Mouse (Mus musculus): ENCODE results near the gene C9. TPM values are rescaled to one million over a fixed set of nuclear protein-coding genes. Genes with fewer than 3 reads are reported as not detected.

C9 gene
- polyA plus RNA-seq, 1 experiment from 2014 or later = 1.2 TPM

DNA sequence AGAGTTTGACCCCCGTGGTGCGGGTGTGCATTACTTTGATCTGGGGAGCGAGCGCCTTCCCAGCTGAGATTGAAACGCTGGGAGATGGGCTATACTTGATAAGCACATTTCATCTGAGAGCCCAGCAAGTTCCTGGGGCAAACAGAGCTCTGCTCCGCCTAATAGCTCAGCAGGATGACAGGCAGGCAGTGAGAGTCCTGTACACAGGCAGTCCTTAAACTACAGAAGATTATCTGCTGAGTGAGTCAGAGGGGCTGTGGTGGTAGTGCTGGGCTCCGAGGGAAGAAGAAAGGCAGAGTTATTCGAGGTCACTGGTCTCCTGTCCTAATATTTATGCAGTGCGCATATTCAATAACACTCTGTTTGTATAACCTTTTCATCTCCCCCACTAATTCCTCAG is 3.8 kb downstream of the C9 start:
- Histone ChIP-seq H3K27me3 (replicated peaks; ENCODE audit: control insufficient read depth, insufficient read depth, low read length) (no peaks in the 10 kb centered on the region), H3K9ac (ENCODE audit: low read length) (no peak overlapping the region), H3K4me3 (ENCODE audit: low read depth, low read length) (no peak overlapping the region), H3K36me3 (ENCODE audit: control insufficient read depth, insufficient read depth, low read length) (no peaks in the 10 kb centered on the region), H3K27ac (ENCODE audit: low read depth) (no peak overlapping the region), H3K4me2 (ENCODE audit: low read length) (peak overlapping the region; percentile 16; the same call in 1 of the 2 replicates), H3K9me3 (ENCODE audit: control insufficient read depth, low read length) (no peaks in the 10 kb centered on the region), H3K4me1 (replicated peaks; ENCODE audit: control insufficient read depth, insufficient read depth, low read length) (peaks cover 12% of the 10 kb centered on the region; the same call in 1 of the 2 replicates)
- 0 out of 2 replicates have a peak, but pooled peaks have one; percentile 57 for ATAC-seq (replicated peaks; ENCODE audit: low FRiP score, low TSS enrichment, low read depth)
- DNase-seq (ENCODE audit: low spot score) = no peak
- WGBS = 12% methylated on average over 9 of the region's 9 CpGs

DNA sequence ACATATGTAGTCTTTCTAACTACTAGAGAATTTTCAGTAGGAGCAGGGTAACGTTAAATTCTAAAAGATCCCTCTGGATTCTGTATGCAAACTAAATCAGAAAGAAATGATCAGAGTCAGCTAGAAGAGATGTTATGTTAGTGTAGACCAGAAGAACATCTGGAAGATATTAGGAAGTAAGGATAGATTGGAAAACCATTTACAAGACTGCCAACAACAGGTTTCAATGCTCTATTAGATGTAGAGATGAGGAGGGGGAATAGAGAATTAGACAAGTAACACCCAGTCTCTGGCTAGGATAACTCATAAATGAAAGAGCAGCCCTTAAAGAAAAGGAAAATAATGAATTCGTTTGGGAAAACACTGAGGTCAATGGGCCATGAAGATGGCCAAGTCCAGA is 9.3 kb downstream of the C9 start:
- Histone ChIP-seq H3K4me1 (replicated peaks; ENCODE audit: control insufficient read depth, insufficient read depth, low read length) (no peaks in the 10 kb centered on the region; the same call in 1 of the 2 replicates), H3K9ac (ENCODE audit: low read length) (no peak overlapping the region), H3K36me3 (ENCODE audit: control insufficient read depth, insufficient read depth, low read length) (no peaks in the 10 kb centered on the region), H3K4me2 (ENCODE audit: low read length) (no peak overlapping the region), H3K27ac (ENCODE audit: low read depth) (no peak overlapping the region), H3K27me3 (replicated peaks; ENCODE audit: control insufficient read depth, insufficient read depth, low read length) (no peaks in the 10 kb centered on the region), H3K9me3 (ENCODE audit: control insufficient read depth, low read length) (no peaks in the 10 kb centered on the region), H3K4me3 (ENCODE audit: low read depth, low read length) (no peak overlapping the region)
- ATAC-seq (replicated peaks; ENCODE audit: low FRiP score, low TSS enrichment, low read depth) (no peak), DNase-seq (ENCODE audit: low spot score) (no peak)
- WGBS = 71% methylated on average over 2 of the region's 2 CpGs

DNA sequence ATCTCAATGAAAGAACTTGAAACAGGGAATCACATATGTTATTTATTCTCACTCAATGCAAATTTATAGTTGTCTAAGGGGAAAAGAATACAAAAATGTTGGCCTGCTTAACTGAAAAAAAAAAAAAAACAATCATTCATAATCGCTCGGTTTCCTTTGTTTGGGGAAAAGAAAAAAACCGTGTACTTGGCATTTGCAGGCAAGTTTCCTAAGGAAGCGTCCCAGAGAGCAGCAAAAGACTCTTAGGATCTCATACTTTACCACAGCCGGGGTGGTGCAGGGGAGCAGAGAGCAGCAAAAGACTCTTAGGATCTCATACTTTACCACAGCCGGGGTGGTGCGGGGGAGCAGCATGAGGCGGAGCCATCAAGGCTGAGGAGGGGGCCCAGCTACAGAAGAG is 16.3 kb downstream of the C9 start:
- Histone ChIP-seq H3K9me3 (ENCODE audit: control insufficient read depth, low read length) (no peaks in the 10 kb centered on the region), H3K4me3 (ENCODE audit: low read depth, low read length) (no peak overlapping the region), H3K36me3 (ENCODE audit: control insufficient read depth, insufficient read depth, low read length) (no peaks in the 10 kb centered on the region), H3K4me1 (replicated peaks; ENCODE audit: control insufficient read depth, insufficient read depth, low read length) (no peaks in the 10 kb centered on the region), H3K27ac (ENCODE audit: low read depth) (no peak overlapping the region), H3K9ac (ENCODE audit: low read length) (no peak overlapping the region), H3K4me2 (ENCODE audit: low read length) (no peak overlapping the region), H3K27me3 (replicated peaks; ENCODE audit: control insufficient read depth, insufficient read depth, low read length) (no peaks in the 10 kb centered on the region)
- no peak for ATAC-seq (replicated peaks; ENCODE audit: low FRiP score, low TSS enrichment, low read depth)
- no peak for DNase-seq (ENCODE audit: low spot score)
- 77% methylated on average over 8 of the region's 8 CpGs for WGBS

DNA sequence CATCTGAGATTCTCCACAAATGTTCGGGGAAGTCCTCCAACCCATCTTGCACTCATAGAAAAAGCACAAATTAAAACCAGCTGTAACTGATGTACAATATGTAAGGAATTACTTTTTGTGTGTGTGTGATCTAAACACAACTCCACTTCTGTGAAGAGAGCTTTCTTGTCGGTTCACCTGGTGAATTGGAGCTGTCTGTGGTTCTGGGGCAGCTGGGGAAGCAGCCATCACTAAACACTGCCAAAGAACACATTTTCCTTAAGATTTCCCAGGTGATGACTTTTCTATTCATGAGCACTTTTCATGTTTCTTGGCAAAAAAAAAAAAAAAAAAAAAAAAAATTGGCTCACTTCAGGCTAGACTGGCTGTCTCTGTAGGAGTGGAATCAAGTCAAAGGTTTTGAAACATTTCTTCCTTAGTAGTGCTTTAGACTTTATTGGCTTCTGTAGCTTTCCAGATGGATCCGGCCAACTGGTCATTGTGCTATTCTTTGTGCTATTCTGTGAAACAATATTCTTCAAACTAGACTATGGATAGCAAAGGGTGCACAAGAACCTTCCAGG is 18.3 kb downstream of the C9 start:
- ATAC-seq (replicated peaks; ENCODE audit: low FRiP score, low TSS enrichment, low read depth) (no peak), DNase-seq (ENCODE audit: low spot score) (no peak)
- Histone ChIP-seq H3K4me3 (ENCODE audit: low read depth, low read length) (no peak overlapping the region), H3K27ac (ENCODE audit: low read depth) (no peak overlapping the region), H3K4me1 (replicated peaks; ENCODE audit: control insufficient read depth, insufficient read depth, low read length) (no peaks in the 10 kb centered on the region), H3K4me2 (ENCODE audit: low read length) (no peak overlapping the region), H3K9ac (ENCODE audit: low read length) (no peak overlapping the region), H3K36me3 (ENCODE audit: control insufficient read depth, insufficient read depth, low read length) (no peaks in the 10 kb centered on the region), H3K27me3 (replicated peaks; ENCODE audit: control insufficient read depth, insufficient read depth, low read length) (no peaks in the 10 kb centered on the region), H3K9me3 (ENCODE audit: control insufficient read depth, low read length) (no peaks in the 10 kb centered on the region)
- WGBS = 72% methylated on average over 3 of the region's 3 CpGs

DNA sequence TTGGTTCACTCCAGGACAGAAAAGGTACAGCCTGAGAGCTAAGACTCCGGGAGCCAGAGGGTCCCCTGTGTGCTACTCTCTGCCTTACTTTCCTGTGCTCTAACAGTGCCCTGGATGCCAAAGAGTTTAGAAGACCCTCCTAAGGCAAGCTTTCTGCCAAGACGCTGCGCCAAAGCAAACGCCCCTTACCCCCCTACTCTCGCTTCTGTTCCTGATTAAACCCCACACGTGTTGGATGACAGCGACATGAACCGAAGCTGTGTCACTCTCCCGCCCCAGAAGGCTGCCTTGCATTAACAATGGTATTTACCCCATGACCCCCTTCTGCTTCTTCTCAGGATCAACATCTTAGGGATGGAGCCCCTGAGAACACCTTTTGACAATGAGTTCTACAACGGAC is 21.9 kb downstream of the C9 start:
- ATAC-seq (replicated peaks; ENCODE audit: low FRiP score, low TSS enrichment, low read depth) (no peak), DNase-seq (ENCODE audit: low spot score) (no peak)
- no peaks in the 10 kb centered on the region for H3K9me3 ChIP-seq (ENCODE audit: control insufficient read depth, low read length)
- no peaks in the 10 kb centered on the region for H3K27me3 ChIP-seq (replicated peaks; ENCODE audit: control insufficient read depth, insufficient read depth, low read length)
- H3K9ac ChIP-seq (ENCODE audit: low read length) = no peak overlapping the region
- no peaks in the 10 kb centered on the region for H3K36me3 ChIP-seq (ENCODE audit: control insufficient read depth, insufficient read depth, low read length)
- no peak overlapping the region for H3K4me2 ChIP-seq (ENCODE audit: low read length)
- no peaks in the 10 kb centered on the region for H3K4me1 ChIP-seq (replicated peaks; ENCODE audit: control insufficient read depth, insufficient read depth, low read length)
- WGBS = 80% methylated on average over 10 of the region's 10 CpGs
- H3K4me3 ChIP-seq (ENCODE audit: low read depth, low read length) = no peak overlapping the region
- no peak overlapping the region for H3K27ac ChIP-seq (ENCODE audit: low read depth)

DNA sequence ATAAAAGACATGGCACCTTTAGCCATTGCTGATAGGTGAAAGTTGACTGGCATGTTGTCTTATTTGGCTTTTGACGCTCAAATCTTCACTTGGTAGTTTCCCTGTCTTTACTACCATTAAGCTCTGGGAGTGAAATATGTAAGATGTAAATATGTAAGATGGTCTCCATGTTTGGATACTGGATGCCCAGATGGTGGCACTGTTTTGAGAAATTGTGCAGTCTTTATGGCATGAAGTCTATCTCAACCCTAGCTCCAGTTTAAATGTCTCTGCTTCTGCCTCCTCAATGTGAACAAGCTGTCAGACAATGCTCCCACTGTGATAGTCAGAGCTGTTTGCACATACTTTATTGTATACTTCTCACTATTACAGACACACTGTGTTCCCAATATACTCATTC is 23.7 kb downstream of the C9 start:
- Histone ChIP-seq H3K4me2 (ENCODE audit: low read length) (no peak overlapping the region), H3K27me3 (replicated peaks; ENCODE audit: control insufficient read depth, insufficient read depth, low read length) (no peaks in the 10 kb centered on the region), H3K4me1 (replicated peaks; ENCODE audit: control insufficient read depth, insufficient read depth, low read length) (no peaks in the 10 kb centered on the region), H3K4me3 (ENCODE audit: low read depth, low read length) (no peak overlapping the region), H3K9me3 (ENCODE audit: control insufficient read depth, low read length) (no peaks in the 10 kb centered on the region), H3K27ac (ENCODE audit: low read depth) (no peak overlapping the region), H3K9ac (ENCODE audit: low read length) (no peak overlapping the region), H3K36me3 (ENCODE audit: control insufficient read depth, insufficient read depth, low read length) (no peaks in the 10 kb centered on the region)
- ATAC-seq (replicated peaks; ENCODE audit: low FRiP score, low TSS enrichment, low read depth) = no peak
- DNase-seq (ENCODE audit: low spot score) = no peak
- WGBS = 100% methylated on average over 1 of the region's 1 CpGs

DNA sequence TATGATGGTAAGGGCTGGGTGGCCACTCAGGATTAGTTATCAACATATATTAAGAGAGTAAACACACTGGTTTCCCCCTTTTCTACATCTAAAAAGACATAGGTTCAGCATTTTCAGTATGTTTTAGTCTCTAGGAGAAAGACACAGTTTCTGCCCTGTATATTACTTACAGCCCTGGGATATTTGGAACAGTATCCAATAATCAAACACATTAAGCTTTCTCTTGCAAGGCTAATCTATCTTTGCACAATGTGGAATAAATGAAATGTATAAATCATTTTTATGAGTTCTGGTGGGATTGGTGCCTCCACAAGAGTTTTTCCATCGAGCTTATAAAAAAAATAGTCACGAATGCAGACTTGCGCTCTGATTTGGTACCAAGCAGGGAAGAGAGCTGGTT is 24.3 kb downstream of the C9 start:
- no peak overlapping the region for H3K4me2 ChIP-seq (ENCODE audit: low read length)
- no peak overlapping the region for H3K27ac ChIP-seq (ENCODE audit: low read depth)
- DNase-seq (ENCODE audit: low spot score) (no peak), ATAC-seq (replicated peaks; ENCODE audit: low FRiP score, low TSS enrichment, low read depth) (no peak)
- H3K36me3 ChIP-seq (ENCODE audit: control insufficient read depth, insufficient read depth, low read length) = no peaks in the 10 kb centered on the region
- no peaks in the 10 kb centered on the region for H3K27me3 ChIP-seq (replicated peaks; ENCODE audit: control insufficient read depth, insufficient read depth, low read length)
- H3K9me3 ChIP-seq (ENCODE audit: control insufficient read depth, low read length) = no peaks in the 10 kb centered on the region
- WGBS = 92% methylated on average over 3 of the region's 3 CpGs
- H3K9ac ChIP-seq (ENCODE audit: low read length) = no peak overlapping the region
- H3K4me3 ChIP-seq (ENCODE audit: low read depth, low read length) = no peak overlapping the region
- H3K4me1 ChIP-seq (replicated peaks; ENCODE audit: control insufficient read depth, insufficient read depth, low read length) = no peaks in the 10 kb centered on the region

DNA sequence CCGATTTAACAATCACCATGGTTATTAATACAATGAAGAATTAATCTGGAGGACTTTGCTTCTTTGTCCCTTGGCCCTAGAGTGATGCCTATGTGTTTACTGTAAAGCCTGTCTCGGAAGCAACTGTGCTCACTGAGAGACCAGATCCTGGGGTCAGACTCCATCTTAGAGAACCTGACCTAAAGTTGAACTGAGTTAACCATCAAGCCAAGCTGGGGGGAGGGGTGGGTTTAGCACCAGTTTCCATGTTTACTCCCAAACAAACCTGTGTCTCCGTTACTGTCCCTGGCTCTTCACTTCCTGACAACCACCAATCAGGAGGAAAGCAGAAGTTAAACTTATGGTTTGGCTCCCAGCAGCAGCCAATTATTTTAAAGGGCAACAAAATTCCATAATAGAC is 38.4 kb downstream of the C9 start:
- 66% methylated on average over 3 of the region's 3 CpGs for WGBS
- Histone ChIP-seq H3K9me3 (ENCODE audit: control insufficient read depth, low read length) (0 out of 2 replicates have a peak, but pooled peaks cover 4% of the 10 kb centered on the region), H3K27me3 (replicated peaks; ENCODE audit: control insufficient read depth, insufficient read depth, low read length) (no peaks in the 10 kb centered on the region), H3K36me3 (ENCODE audit: control insufficient read depth, insufficient read depth, low read length) (no peaks in the 10 kb centered on the region), H3K4me1 (replicated peaks; ENCODE audit: control insufficient read depth, insufficient read depth, low read length) (no peaks in the 10 kb centered on the region), H3K9ac (ENCODE audit: low read length) (no peak overlapping the region), H3K4me3 (ENCODE audit: low read depth, low read length) (no peak overlapping the region), H3K4me2 (ENCODE audit: low read length) (no peak overlapping the region), H3K27ac (ENCODE audit: low read depth) (no peak overlapping the region)
- ATAC-seq (replicated peaks; ENCODE audit: low FRiP score, low TSS enrichment, low read depth) (no peak), DNase-seq (ENCODE audit: low spot score) (no peak)

DNA sequence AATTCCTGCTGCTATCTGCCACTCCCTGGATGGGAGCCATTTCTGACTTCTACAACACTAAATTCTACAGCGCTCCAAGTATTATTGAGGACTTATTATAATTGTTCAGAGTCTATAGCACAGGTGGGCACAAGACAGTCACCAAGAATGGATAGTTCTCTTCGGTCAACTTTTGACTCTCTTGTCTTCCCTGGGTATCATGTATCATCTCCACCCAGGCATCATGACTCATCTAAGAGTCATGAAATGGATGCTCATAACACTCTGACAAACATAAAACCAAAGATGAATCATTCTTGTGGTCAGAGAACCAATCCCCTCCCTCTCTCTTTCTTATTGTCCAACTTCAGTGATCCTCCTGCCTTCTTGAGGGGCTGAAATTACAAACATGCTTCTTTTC is 47.3 kb downstream of the C9 start:
- Histone ChIP-seq H3K9me3 (ENCODE audit: control insufficient read depth, low read length) (no peaks in the 10 kb centered on the region), H3K36me3 (ENCODE audit: control insufficient read depth, insufficient read depth, low read length) (no peaks in the 10 kb centered on the region), H3K27ac (ENCODE audit: low read depth) (no peak overlapping the region), H3K4me1 (replicated peaks; ENCODE audit: control insufficient read depth, insufficient read depth, low read length) (no peaks in the 10 kb centered on the region), H3K9ac (ENCODE audit: low read length) (no peak overlapping the region), H3K4me2 (ENCODE audit: low read length) (no peak overlapping the region), H3K27me3 (replicated peaks; ENCODE audit: control insufficient read depth, insufficient read depth, low read length) (no peaks in the 10 kb centered on the region), H3K4me3 (ENCODE audit: low read depth, low read length) (no peak overlapping the region)
- no peak for ATAC-seq (replicated peaks; ENCODE audit: low FRiP score, low TSS enrichment, low read depth)
- 95% methylated on average over 2 of the region's 2 CpGs for WGBS
- no peak for DNase-seq (ENCODE audit: low spot score)

All from intestine, embryonic 14.5 days (tissue).